Mouse (Mus musculus) G1E (cell line): Measurements from ENCODE around the gene Cacna1i.

Experiments used
- CTCF ChIP-seq: IDR thresholded peaks from 2 replicates; pipeline ENCODE4 v1.5.1; 2012; ENCODE audit warnings: low read depth, low read length, inconsistent platforms, mixed read lengths
- GATA1 ChIP-seq: IDR thresholded peaks from 2 replicates; pipeline ENCODE4 v1.6.1; 2012; ENCODE audit warnings: borderline replicate concordance, low read length, inconsistent platforms, mixed read lengths
- GATA2 ChIP-seq: IDR thresholded peaks from 2 replicates; pipeline ENCODE4 v1.6.1; 2012; ENCODE audit warnings: low read depth, low read length, inconsistent platforms, borderline replicate concordance

GRCm38 (mm10) chr15:80289436-80289835 is 2.4 kb downstream of the Cacna1i start:
- TF ChIP-seq GATA2 = no peak
- TF ChIP-seq CTCF = peak; percentile 29; the same call in 1 of the 2 replicates
- TF ChIP-seq GATA1 = no peak
